Mouse (Mus musculus): ENCODE measurements around the gene Tmem140.

- no peak for TF ChIP-seq CTCF (IDR thresholded peaks at IDR 0.05; ENCODE audit: borderline replicate concordance, control insufficient read depth, extremely low read depth, insufficient read depth, low read length, poor library complexity)
- TF ChIP-seq POLR2A (IDR thresholded peaks at IDR 0.05; ENCODE audit: control insufficient read depth, extremely low read depth, insufficient read depth, low read length, poor library complexity), result no peak
Measured at GRCm38 (mm10) chr6:34866786-34867185, 3.8 kb downstream of the Tmem140 start.
